Mouse (Mus musculus) MEL (cell line): ENCODE results near the gene Wipf3. TPM values are rescaled to one million over a fixed set of nuclear protein-coding genes. Genes with fewer than 3 reads are reported as not detected.

Experiments used
- DNase-seq: peaks from one replicate; pipeline ENCODE4 v3.0.0; 2011; ENCODE audit warnings: low read depth, low spot score
- H3K27ac ChIP-seq: 2 replicates; pipeline ENCODE4 v1.5.1; 2012; ENCODE audit warnings: low read depth, mild to moderate bottlenecking, control low read depth, low read length, moderate library complexity; ENCODE audit not compliant: control insufficient read depth
- H3K27me3 ChIP-seq, 2 experiments: fragments of 150-350 bp in 1 of 2; sonication (generic) in 1 of 2; 2 replicates each; pipeline ENCODE4 v1.6.1; 2012; ENCODE audit warnings: low read length in 2 of 2, mild to moderate bottlenecking in 2 of 2, improper control_type of control experiment in 1 of 2, moderate library complexity in 1 of 2; ENCODE audit not compliant: insufficient read depth in 2 of 2, control insufficient read depth in 1 of 2
- H3K36me3 ChIP-seq, 2 experiments: 2 replicates each; pipeline ENCODE4 v1.6.1; 2012 to 2014; ENCODE audit warnings: low read length in 2 of 2, improper control_type of control experiment in 1 of 2, inconsistent platforms in 1 of 2, mild to moderate bottlenecking in 1 of 2; ENCODE audit not compliant: insufficient read depth in 2 of 2, control insufficient read depth in 1 of 2
- H3K4me1 ChIP-seq, 2 experiments: fragments of 150-350 bp in 1 of 2; sonication (generic) in 1 of 2; 2 replicates each; pipeline ENCODE4 v1.6.1; 2012; ENCODE audit warnings: low read length in 2 of 2, improper control_type of control experiment in 1 of 2, mild to moderate bottlenecking in 1 of 2; ENCODE audit not compliant: insufficient read depth in 2 of 2, control insufficient read depth in 1 of 2
- H3K4me3 ChIP-seq, 2 experiments: fragments of 150-350 bp in 1 of 2; sonication (generic) in 1 of 2; 2 replicates each; pipeline ENCODE4 v1.5.1; 2012; ENCODE audit warnings: low read depth in 2 of 2, low read length in 2 of 2, mild to moderate bottlenecking in 2 of 2, moderate library complexity in 2 of 2, control low read depth in 1 of 2, improper control_type of control experiment in 1 of 2; ENCODE audit not compliant: control insufficient read depth in 1 of 2, insufficient read depth in 1 of 2
- H3K79me2 ChIP-seq: 2 replicates; pipeline ENCODE4 v1.6.1; 2012; ENCODE audit warnings: mild to moderate bottlenecking, low read length, moderate library complexity; ENCODE audit not compliant: control insufficient read depth, poor library complexity, insufficient read depth
- H3K9ac ChIP-seq: 2 replicates; pipeline ENCODE4 v1.6.1; 2012; ENCODE audit warnings: low read depth, mild to moderate bottlenecking, control low read depth, low read length, moderate library complexity; ENCODE audit not compliant: control insufficient read depth, poor library complexity, severe bottlenecking
- H3K9me3 ChIP-seq: fragments of 150-350 bp; sonication (generic); replicated peaks from 2 replicates; pipeline ENCODE4 v1.6.1; 2012; ENCODE audit warnings: mild to moderate bottlenecking, low read length, improper control_type of control experiment, moderate library complexity; ENCODE audit not compliant: insufficient read depth
- BHLHE40 ChIP-seq: IDR thresholded peaks from 2 replicates; pipeline ENCODE4 v1.6.1; 2012; ENCODE audit warnings: low read depth, mild to moderate bottlenecking, inconsistent platforms, low read length, improper control_type of control experiment, borderline replicate concordance
- CTCF ChIP-seq, 3 experiments: IDR thresholded peaks in 2 of 3; conservative IDR thresholded peaks in 1 of 3; 2 replicates each; pipeline ENCODE4 v1.5.1; 2011 to 2012; ENCODE audit warnings: low read length in 3 of 3, low read depth in 2 of 3, mild to moderate bottlenecking in 2 of 3, improper control_type of control experiment in 1 of 3, inconsistent platforms in 1 of 3, mixed read lengths in 1 of 3, moderate library complexity in 1 of 3; ENCODE audit not compliant: control insufficient read depth in 1 of 3, insufficient read depth in 1 of 3, poor library complexity in 1 of 3, severe bottlenecking in 1 of 3
- E2F4 ChIP-seq: IDR thresholded peaks from 2 replicates; pipeline ENCODE4 v1.6.1; 2011; ENCODE audit warnings: low read depth, low read length, improper control_type of control experiment, borderline replicate concordance
- ELF1 ChIP-seq: IDR thresholded peaks from 2 replicates; pipeline ENCODE4 v1.6.1; 2014; ENCODE audit warnings: low read depth, mild to moderate bottlenecking, inconsistent platforms, low read length, improper control_type of control experiment, moderate library complexity
- ETS1 ChIP-seq: IDR thresholded peaks from 2 replicates; pipeline ENCODE4 v1.6.1; 2012; ENCODE audit warnings: low read depth, mild to moderate bottlenecking, inconsistent platforms, low read length, improper control_type of control experiment, moderate library complexity
- KAT2A ChIP-seq: conservative IDR thresholded peaks from 2 replicates; pipeline ENCODE4 v1.6.1; 2012; ENCODE audit warnings: low read depth, low read length, improper control_type of control experiment, inconsistent platforms
- MAFK ChIP-seq: IDR thresholded peaks from 2 replicates; pipeline ENCODE4 v1.6.1; 2011; ENCODE audit warnings: low read depth, mild to moderate bottlenecking, low read length, improper control_type of control experiment, borderline replicate concordance
- MXI1 ChIP-seq: IDR thresholded peaks from 2 replicates; pipeline ENCODE4 v1.6.1; 2011; ENCODE audit warnings: mild to moderate bottlenecking, low read depth, low read length, improper control_type of control experiment
- MYB ChIP-seq: IDR thresholded peaks from 2 replicates; pipeline ENCODE4 v1.6.1; 2011; ENCODE audit warnings: mild to moderate bottlenecking, low read depth, low read length, improper control_type of control experiment
- NELFE ChIP-seq: IDR thresholded peaks from 2 replicates; pipeline ENCODE4 v1.6.1; 2011; ENCODE audit warnings: low read depth, low read length, improper control_type of control experiment
- POLR2AphosphoS2 ChIP-seq: IDR thresholded peaks from 2 replicates; pipeline ENCODE4 v1.6.1; 2011; ENCODE audit warnings: low read length, improper control_type of control experiment
- RAD21 ChIP-seq: IDR thresholded peaks from 2 replicates; pipeline ENCODE4 v1.6.1; 2011; ENCODE audit warnings: mild to moderate bottlenecking, low read depth, low read length, improper control_type of control experiment
- RCOR1 ChIP-seq: IDR thresholded peaks from 2 replicates; pipeline ENCODE4 v1.6.1; 2012; ENCODE audit warnings: low read depth, mild to moderate bottlenecking, inconsistent platforms, low read length, improper control_type of control experiment
- SIN3A ChIP-seq: IDR thresholded peaks from 2 replicates; pipeline ENCODE4 v1.6.1; 2012; ENCODE audit warnings: low read length, improper control_type of control experiment, inconsistent platforms
- TAL1 ChIP-seq: IDR thresholded peaks from 2 replicates; pipeline ENCODE4 v1.6.1; 2012; ENCODE audit warnings: mild to moderate bottlenecking, inconsistent platforms, low read length, moderate library complexity, mixed read lengths
- TCF12 ChIP-seq: IDR thresholded peaks from 2 replicates; pipeline ENCODE4 v1.6.1; 2014; ENCODE audit warnings: low read depth, mild to moderate bottlenecking, inconsistent platforms, low read length, improper control_type of control experiment, moderate library complexity
- UBTF ChIP-seq: IDR thresholded peaks from 2 replicates; pipeline ENCODE4 v1.6.1; 2012; ENCODE audit warnings: low read depth, mild to moderate bottlenecking, inconsistent platforms, low read length, improper control_type of control experiment, moderate library complexity, borderline replicate concordance; ENCODE audit not compliant: insufficient read depth
- USF1 ChIP-seq: IDR thresholded peaks from 2 replicates; pipeline ENCODE4 v1.6.1; 2014; ENCODE audit warnings: low read depth, mild to moderate bottlenecking, inconsistent platforms, low read length, improper control_type of control experiment, moderate library complexity
- USF2 ChIP-seq, 2 experiments: IDR thresholded peaks; 2 replicates each; pipeline ENCODE4 v1.6.1; 2011 to 2012; ENCODE audit warnings: improper control_type of control experiment in 2 of 2, low read length in 2 of 2, borderline replicate concordance in 1 of 2, inconsistent platforms in 1 of 2, low read depth in 1 of 2, mild to moderate bottlenecking in 1 of 2; ENCODE audit not compliant: insufficient read depth in 1 of 2
- ZKSCAN1 ChIP-seq: IDR thresholded peaks from 2 replicates; pipeline ENCODE4 v1.6.1; 2012; ENCODE audit warnings: low read depth, mild to moderate bottlenecking, inconsistent platforms, low read length, improper control_type of control experiment, moderate library complexity
- polyA plus RNA-seq, 2 experiments: library from polyadenylated mRNA; stranded (reverse) in 1 of 2; unstranded in 1 of 2; fragments of >175 nt in 1 of 2; fragments of >200 nt in 1 of 2; gene quantifications; 2 replicates each; pipeline versions ENCODE4 v1.2.1 to v1.2.4; 2012; ENCODE audit warnings: low replicate concordance in 2 of 2, low read depth in 1 of 2; ENCODE audit not compliant: insufficient read length in 2 of 2, insufficient read depth in 1 of 2, missing spikeins in 1 of 2
- total RNA-seq: library from RNA; depleted of rRNA; stranded (reverse); fragments of 300-350 nt; gene quantifications from 2 replicates; pipeline ENCODE4 v1.2.3, GENCODE M21; 2012

Wipf3 gene
- total and polyA plus RNA-seq, 3 experiments = not detected

DNA sequence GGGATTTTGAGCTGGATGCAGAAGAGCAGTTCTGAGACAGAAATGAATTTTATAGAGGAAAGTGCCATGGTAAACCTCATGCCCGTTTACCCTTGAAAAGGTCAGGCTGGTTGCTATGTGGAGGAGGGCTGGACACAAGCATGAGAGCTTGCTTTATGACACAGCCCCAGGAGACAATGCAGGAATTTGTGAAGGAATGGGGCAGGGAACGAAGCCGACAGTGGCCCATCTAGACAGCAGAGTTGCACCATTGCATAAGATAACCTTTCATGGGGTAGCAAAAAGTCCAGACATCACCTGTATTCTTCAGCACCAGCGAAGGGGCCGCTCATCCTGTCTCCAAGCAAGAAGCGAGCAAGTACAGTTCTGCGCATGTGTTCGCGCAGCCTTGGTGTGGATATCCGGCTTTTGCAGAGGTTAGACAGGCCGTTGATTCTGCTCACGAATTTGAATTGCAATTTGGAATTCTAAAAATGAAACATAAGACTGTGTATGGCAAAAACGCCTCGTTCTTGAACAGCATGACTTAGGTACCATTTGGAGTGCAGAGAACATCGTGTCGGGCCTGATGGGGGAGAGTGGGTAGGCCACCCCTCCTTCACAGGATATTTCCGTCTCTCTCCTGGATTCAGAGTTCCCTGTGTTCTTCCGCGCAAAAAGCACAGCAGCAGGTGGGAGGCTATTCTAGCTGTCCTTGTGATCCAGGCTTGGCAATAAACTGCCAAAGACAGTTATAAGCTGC is 46.7 kb downstream of the Wipf3 start:
- no peak for DNase-seq
- Histone ChIP-seq H3K9ac (no peak overlapping the region), H3K36me3 (no peaks in the 10 kb centered on the region), H3K4me1 (no peaks in the 10 kb centered on the region), H3K27me3 (no peaks in the 10 kb centered on the region), H3K79me2 (no peaks in the 10 kb centered on the region), H3K4me3 (no peak overlapping the region), H3K27ac (no peak overlapping the region), H3K9me3 (no peaks in the 10 kb centered on the region)
- TF ChIP-seq MAFK (no peak), TAL1 (no peak), BHLHE40 (no peak), RAD21 (no peak), MYB (no peak), UBTF (no peak), ELF1 (no peak), NELFE (no peak), POLR2AphosphoS2 (no peak), ETS1 (no peak), RCOR1 (no peak), SIN3A (no peak), MXI1 (no peak), USF1 (no peak), E2F4 (no peak), ZKSCAN1 (no peak), USF2 (IDR thresholded peaks at IDR 0.05; ENCODE audit: borderline replicate concordance in 1 of 2, insufficient read depth in 1 of 2, low read depth in 1 of 2, low read length in 2 of 2) (no peak), TCF12 (no peak), CTCF (IDR thresholded peaks at IDR 0.05 in 2 of 3, conservative IDR thresholded peaks at IDR 0.05 in 1 of 3; ENCODE audit: control insufficient read depth in 1 of 3, insufficient read depth in 1 of 3, low read depth in 2 of 3, low read length in 3 of 3, poor library complexity in 1 of 3, severe bottlenecking in 1 of 3) (no peak)

DNA sequence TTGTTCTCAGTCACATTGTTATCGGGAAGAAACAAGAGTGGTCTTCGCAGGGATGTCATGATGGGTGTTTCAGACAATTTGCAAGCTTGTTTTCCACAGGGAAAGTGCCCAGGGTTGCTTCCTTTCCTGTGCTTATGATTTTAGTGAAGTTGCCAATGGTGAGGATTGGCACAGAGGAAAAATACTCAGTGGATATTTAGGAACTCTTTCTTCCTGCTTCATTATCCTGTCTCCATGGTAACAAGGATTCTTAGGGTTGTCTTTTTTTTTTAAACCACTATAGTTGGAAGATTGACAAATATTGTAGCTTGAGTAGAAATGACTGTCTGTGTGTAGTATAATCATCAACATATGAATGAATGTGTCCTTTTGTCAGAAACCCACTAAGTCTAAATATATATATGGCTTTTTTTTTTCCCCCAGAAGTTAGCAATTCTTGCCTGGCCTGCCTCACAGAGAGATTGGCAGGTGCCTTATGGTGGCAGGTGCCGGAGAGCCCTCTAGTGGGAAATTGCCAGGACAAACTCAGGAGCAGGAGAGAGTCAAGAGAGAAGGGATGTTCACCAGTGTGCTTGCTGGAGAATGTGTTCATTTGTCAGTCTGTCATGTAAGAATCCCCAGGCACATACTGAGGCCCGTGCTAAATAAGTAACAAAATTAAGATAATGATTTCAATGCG is 49.4 kb downstream of the Wipf3 start:
- Histone ChIP-seq H3K4me1 (no peaks in the 10 kb centered on the region), H3K79me2 (no peaks in the 10 kb centered on the region), H3K9me3 (no peaks in the 10 kb centered on the region), H3K27ac (no peak overlapping the region), H3K9ac (no peak overlapping the region), H3K36me3 (no peaks in the 10 kb centered on the region), H3K4me3 (no peak overlapping the region), H3K27me3 (no peaks in the 10 kb centered on the region)
- TF ChIP-seq KAT2A (no peak), POLR2AphosphoS2 (no peak)
- no peak for DNase-seq
